Mouse (Mus musculus) left cerebral cortex, postnatal 4 days (tissue): Measurements from ENCODE around the gene Slc1a5. TPM values are rescaled to one million over a fixed set of nuclear protein-coding genes. Genes with fewer than 3 reads are reported as not detected.

Experiments used
- DNase-seq: peaks from one replicate; pipeline ENCODE4 v3.0.0-alpha.2; 2022
- intact Hi-C: fragments of 180-260 bp; cut with DNase I; formaldehyde crosslinking; loops from one replicate; pipeline ENCODE4 v1.15.1; 2025
- total RNA-seq, 2 experiments: library from RNA; stranded (reverse); gene quantifications; 2 replicates each; pipeline ENCODE4 v1.2.3; 2021

The Slc1a5 gene
- 1 to 10 TPM; 8.8 TPM for total RNA-seq

DNA sequence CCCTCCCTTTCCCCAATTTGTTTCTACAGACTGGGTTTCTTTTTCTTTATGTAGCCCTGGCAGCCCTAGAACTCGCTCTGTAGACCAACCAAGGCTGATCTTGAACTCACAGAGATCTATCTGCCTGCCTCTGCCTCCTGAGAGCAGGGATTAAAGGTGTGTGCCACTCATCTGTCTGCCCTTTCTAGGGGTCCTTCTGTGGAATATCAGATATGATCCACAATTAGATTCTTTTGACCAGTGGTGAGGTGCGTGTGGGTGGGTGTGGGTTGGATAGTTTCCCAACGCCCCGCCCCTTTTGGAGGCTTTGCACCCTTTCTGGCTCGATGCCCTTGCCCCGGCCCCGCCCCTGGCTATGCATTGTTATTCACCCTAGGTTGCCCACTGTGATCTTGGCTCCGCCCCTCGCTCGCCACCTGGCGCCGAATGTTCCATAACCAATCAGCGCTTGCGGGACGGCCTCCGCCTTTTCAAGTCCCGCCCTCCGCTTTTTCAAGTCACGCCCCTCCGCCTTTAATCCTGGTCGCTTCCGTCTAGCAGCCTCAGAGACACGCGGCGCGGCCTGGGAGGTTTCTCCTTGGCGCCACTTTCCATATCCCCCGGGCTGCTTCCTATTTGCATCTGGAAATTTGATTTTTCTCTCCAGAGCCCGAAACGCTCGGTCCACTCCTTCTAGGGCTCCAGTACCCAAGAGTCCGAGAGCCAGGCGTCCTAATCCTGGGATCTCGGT, at the start of gene Slc1a5:
Gene Slc1a5, plus strand, starts transcription at position 516 of the 730 bp plus-strand sequence.
- intact Hi-C loops = no loop called here
- DNase-seq = peak; percentile 91

DNA sequence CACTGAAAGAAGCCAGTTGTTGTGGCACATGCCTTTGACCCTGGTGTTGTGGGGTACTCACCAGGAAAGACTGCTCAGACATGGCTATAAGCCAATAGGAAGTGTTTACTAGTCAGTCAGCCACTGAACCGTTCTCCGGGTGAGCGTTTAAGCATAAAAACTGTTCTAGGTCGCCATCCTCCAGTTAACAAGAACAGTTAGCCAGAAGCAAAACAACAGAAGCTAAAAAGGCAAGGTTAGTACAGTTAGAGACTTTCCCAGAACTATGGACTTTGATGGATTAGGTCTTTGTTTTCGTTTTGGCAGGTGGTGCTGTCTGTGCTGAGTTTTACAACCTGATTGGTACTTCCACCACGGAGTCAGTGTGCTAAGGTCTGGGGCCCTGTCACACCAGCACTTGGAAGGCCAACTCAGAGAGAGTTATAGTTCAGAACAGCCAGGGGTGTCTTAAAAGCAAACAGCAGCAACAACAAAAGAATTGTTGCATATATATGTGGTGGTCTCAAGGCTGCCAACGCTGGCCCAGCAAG, 49.2 kb upstream of the Slc1a5 start:
- intact Hi-C loops = no loop called here

DNA sequence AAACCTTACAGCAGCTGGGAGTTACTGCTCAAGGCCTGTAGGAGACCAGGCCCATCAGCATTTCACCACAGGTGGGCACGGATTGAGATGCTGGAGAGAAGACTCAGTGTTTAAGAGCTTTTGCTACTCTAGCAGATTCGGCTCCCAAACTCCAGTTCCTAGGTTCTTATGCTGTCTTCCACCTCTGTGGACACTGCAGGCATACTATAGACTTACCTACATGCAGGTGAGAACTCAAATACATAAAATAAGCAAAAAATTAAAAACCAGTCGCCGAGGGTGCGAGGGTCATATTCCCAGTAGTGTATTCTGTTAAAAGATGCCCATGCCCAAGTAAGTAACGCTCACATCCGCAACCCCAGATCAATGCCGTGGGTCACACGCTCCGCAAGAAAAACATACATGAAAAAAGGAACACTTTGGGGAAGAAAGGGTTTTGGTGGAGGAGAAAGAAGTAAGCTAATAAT, 43.5 kb upstream of the Slc1a5 start:
- intact Hi-C loops = no loop called here

More for the DNA sequence above, 49.2 kb upstream of the Slc1a5 start:
- no peak for DNase-seq

GRCm38 (mm10) chr7:16738073-16738696, 43.0 kb upstream of the Slc1a5 start, which contains the start of gene Ap2s1:
Gene Ap2s1 (plus strand): TSS chr7:16738410.
- DNase-seq = peak; percentile 99
- intact Hi-C loops = no loop called here

More for the DNA sequence above, 43.5 kb upstream of the Slc1a5 start:
- no peak for DNase-seq

- intact Hi-C loops = no loop called here
- no peak for DNase-seq
Observed at GRCm38 (mm10) chr7:16739056-16739604, 42.0 kb upstream of the Slc1a5 start.

DNA sequence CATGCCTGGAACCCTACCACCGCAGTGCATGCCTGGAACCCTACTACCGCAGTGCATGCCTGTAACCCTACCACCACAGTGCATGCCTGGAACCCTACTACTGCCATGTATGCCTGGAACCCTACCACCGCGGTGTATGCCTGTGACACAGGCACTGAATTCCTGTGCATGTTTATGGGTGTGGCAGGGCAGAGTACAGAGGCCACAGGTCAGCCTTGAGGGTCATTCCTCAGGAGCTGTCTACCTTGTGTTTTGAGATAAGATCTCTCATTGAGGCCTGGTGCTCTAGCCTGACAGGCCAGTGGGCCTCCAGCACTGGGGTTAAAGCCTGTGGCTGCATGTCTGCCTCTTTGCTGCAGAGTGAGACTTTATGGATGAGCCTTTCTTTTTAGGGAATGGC, 35.8 kb upstream of the Slc1a5 start:
- intact Hi-C loops = loop anchor here (10.0 kb wide), 1 partner anchor 149 kb away; the partner anchor contains the start of gene Gng8
- no peak for DNase-seq

- intact Hi-C loops = loop anchor here (10.0 kb wide), 1 partner anchor 149 kb away; the partner anchor contains the start of gene Gng8
- DNase-seq = peak; percentile 57
Observed at GRCm38 (mm10) chr7:16746093-16746492, 35.0 kb upstream of the Slc1a5 start.

GRCm38 (mm10) chr7:16747656-16748055, 33.5 kb upstream of the Slc1a5 start:
- intact Hi-C loops = loop anchor here (10.0 kb wide), 1 partner anchor 147 kb away; the partner anchor contains the start of gene Gng8
- DNase-seq = no peak

GRCm38 (mm10) chr7:16752016-16752415, 29.1 kb upstream of the Slc1a5 start:
- intact Hi-C loops = no loop called here
- no peak for DNase-seq

DNA sequence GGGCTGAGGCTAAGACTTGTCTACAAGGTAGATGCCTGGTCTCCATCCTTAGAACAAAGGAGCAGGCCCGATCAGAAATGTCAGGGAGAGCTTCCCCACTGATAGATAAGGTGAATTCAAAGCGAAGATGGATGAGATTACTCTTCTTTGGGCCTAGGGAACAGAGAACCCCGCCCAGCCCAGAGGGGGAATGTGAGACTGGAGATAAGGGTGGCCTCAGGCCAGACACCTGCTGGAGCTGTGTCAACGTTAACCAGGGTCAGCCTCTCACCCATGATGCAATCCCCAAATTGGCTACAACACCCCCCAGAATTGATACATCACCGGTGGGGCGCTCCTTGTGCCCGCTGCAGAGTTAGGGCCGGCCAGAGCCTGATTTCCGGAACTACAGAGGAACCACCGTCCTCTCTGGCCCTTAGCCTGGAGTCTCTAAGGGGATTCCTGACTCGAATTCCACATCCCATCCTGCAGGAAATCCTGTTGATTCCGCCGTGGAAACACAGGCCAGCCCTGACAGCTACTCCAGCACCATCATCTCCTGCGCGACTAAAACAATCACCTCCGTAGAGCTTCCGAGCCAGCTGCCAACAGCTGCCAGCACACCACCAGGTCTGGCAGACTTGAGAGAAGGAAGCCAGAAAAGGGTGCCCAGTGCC, 25.6 kb upstream of the Slc1a5 start:
- intact Hi-C loops = no loop called here

GRCm38 (mm10) chr7:16758872-16759574, 22.1 kb upstream of the Slc1a5 start:
- intact Hi-C loops = no loop called here
- no peak for DNase-seq

More for the DNA sequence above, 25.6 kb upstream of the Slc1a5 start:
- no peak for DNase-seq

DNA sequence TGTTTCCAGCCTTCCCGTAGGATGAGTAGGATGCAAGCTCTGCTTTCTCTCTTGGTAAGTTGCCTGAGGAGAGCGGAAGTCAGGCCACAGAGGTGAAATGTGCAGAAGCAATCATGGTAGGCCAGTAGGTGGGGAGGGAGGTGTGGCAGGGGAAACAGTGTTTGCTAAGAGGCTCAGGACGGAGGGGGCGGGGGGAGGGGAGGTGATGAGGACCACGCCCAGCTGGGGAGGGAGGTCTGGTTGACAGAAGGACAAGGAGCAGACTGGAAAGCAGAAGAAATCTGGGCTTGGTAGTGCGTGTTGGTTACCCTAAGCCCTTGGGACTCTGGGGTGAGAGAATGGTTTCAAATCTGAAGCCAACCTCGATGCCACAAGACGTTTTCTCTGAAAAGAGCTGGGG, 20.8 kb upstream of the Slc1a5 start:
- peak; percentile 23 for DNase-seq
- intact Hi-C loops = no loop called here

DNA sequence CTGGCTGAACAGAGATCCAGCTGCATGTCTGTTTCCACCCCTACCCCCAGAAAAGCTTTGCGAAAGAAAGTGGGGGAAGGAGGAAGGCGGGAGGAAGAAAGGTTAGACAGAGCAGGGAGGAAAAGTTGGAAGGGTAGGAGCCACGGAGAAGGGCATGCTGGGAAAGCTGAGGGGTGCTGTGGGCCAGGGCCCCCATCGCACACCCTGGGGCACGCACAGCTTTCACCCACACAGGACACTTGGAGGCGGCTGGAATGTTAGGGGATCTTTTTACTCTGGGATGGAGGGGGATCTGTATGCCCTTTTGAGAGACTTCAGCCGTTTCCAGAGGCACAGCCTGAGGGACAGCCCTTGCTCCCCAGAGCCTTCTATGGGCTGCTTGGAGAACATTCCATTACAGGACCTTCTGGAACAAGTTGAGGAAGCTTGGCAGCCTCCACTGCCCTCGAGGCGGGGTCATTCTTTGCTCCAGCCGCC, 20.1 kb upstream of the Slc1a5 start:
- intact Hi-C loops = no loop called here
- DNase-seq = no peak

DNA sequence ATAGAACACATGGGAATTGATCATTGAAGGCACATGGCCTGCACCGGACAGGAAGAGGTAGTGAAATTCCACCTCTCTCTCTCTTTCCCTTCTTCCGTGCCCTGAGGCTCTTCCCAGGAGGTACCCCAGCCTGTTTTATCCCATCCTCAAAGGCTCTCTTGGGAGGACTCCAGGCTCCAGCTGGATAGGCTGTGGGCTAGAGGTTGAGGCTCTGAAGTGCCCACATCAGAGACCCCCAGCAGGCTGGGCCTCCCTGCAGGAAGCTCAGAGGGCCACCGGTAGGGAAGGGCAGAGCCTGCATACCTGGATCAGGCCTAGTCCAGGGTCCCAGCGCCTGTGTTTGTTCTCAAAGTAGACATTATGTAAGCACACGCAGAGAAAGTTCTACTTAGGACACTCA, 19.5 kb upstream of the Slc1a5 start:
- intact Hi-C loops = no loop called here
- no peak for DNase-seq

DNA sequence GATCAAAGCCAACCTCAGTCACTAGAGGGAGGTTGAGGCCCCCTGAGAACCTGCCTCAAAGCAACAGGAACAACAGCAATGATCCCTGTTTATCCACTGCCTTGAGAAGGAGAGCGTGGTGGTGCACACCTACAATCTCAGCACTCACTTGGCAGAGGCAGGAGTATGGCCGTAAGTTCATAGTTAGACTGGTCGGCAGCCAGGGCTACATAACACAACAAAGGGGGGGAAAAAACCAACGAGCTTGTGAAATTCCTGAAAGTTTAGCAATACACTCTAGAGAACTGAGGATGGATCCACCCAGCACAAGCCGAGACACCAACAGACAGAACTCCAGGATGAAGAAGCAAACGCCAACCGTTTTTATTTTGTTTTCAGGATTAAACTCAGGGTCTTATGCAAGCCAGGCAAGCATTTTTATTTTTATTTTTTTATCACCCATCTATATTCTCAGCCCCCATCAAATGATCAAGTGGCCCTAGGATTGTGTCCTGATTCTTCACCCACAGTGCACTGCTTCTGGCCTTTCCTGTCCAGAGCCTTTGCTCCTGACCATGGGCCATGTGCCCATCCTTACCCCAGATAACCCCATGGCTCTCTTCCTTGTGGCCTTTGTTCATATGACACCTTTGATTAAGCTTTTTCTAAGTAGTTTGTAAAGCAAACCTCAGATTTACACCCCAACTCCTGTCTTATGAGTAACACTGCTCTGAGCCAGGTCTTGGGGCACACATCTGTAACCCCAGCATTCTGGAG, 17.5 kb upstream of the Slc1a5 start:
- intact Hi-C loops = no loop called here
- no peak for DNase-seq

- no peak for DNase-seq
- intact Hi-C loops = no loop called here
Observed at GRCm38 (mm10) chr7:16766443-16766842, 14.7 kb upstream of the Slc1a5 start.

DNA sequence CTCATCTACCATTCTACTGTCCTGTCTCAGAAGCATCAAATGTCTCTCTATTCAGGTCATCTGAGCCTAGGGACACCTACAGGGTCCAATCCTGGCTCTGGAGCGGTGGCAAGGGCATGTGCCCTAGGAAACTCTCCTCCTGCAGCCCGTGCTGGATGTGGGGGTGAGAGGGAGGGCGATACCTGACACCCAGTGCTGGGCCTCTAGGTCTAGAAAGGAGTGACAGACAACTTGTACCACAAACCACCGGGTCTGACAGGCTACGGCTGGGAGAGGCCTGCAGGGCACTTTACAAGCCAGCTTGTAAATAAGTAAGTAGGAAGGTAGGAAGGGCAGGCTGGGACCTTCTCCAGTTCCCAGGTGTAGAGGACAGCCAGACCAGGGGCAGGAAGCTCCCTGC, 5.3 kb upstream of the Slc1a5 start:
- intact Hi-C loops = no loop called here

DNA sequence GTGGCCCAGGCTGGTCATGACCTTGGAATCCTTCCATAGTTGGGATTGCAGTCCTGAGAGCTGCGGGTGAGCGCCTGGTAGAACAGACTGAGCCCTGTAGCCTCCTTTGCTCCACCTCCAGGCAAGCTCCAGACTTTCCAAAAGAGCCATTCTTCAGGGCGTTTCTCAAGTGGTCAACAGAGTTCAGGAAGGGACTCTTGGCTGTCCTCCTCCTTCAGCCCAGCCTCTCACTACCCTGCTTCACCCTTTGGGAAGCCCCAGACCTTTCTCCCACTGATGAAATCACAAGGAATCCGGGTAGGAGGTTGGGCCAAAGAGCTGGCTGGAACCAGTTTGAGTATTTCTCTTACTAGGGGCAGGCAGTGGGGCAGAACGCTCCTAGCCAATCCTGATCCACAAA, 1.1 kb upstream of the Slc1a5 start:
- intact Hi-C loops = no loop called here
- no peak for DNase-seq

More for the DNA sequence above, 5.3 kb upstream of the Slc1a5 start:
- no peak for DNase-seq

DNA sequence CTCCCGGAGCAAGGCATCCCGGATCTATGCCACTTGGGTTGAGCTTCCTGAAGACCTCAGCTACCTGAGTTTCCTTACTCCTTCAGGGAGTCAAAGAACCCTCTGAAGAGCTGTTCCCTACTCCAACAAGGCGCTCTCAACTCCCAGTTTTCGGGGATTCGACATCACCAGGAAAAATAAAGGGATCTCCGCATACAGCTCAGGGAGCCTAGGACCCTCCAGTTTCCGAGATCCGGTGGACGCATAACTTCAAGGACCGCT, 345 bp downstream of the Slc1a5 start:
- intact Hi-C loops = no loop called here

More for the DNA sequence above, 345 bp downstream of the Slc1a5 start:
- DNase-seq = no peak
